Mouse (Mus musculus) urinary bladder, postnatal 4 days (tissue): ENCODE measurements at regions not wholly inside any gene's neighbourhood (a gene's known extent, or its start where the extent isn't known, plus 50 kb on each side); places are given as distances from the start of the nearest gene placed in this dataset.
A peak's percentile ranks its signal among the peaks of the same experiment; 100 is the strongest.
"Not testable (repeated sequence)": the region's sequence is repeated elsewhere in the genome, so short reads cannot be mapped to it uniquely, and the experiment has no call there.

Source experiments
- DNase-seq, 2 experiments: peaks; one replicate each; pipeline ENCODE4 v3.0.0; 2021 to 2022; ENCODE audit warnings: low spot score in 2 of 2

DNA sequence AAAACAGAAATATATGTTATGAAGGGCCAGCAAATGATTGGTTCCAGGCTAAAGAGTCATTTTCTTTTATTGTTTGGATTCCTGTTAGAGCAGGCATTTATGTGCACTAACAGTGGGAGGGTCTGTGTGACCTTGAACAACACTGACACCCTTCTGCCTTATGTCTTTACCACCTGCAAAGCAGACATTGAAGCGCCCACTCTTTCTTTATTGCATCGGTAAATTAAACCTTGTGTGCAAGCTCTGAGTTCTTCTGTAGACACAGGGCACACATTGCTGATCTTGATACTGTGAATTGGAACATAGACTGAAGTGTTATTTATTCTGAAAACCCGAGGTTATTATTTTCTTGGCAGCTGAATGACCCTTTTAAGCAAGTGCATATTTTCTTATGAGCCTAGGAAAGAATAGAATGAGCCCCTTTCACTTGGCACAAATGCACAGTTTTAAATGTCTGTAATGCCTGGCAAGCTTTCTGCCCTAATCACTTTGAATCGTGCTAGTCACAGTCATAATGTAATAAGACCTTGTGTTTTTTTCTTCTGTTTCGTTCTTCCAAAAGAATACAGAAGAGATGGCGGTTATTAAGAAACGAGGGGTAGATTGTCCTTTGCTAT lies 125.1 kb upstream of the Cobl start:
- no peak for DNase-seq

GRCm38 (mm10) chr11:12584851-12585680 lies 120.3 kb upstream of the Cobl start:
- not testable (repeated sequence) for DNase-seq

GRCm38 (mm10) chr11:12578999-12579576 lies 114.3 kb upstream of the Cobl start:
- DNase-seq = peak in 1 of 2 experiments; percentile 65

- no peak for DNase-seq
Measured at GRCm38 (mm10) chr11:12559663-12560062, 94.9 kb upstream of the Cobl start.

DNA sequence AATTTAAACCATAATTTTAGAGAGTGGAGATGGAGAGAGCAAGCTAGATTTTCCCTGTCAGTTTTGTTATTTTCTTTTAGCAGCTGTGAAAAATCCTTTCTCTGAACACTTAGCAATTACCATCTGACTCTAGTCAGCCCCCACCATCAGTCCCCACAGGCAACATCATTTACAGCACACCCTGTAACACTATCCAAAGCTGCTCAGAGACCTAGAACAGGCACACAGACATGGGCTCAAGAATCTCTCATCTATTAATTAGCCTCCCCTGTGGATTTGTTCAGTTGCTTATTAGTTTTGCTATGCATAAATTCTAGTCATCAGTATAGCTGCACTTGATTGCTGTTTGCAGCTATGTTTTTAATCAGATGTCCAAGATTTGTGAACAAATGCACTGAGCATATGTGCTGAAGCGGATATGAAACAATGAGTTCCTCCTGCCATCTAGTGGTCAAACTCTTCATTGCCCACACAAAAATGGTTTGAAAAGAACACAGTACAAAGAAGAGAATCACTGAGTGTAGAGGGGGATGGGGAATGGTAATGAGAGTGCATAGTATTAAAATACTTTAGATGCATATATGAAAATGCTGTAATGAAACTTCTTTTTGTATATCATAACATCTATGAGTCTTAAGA lies 94.4 kb upstream of the Cobl start:
- DNase-seq = no peak

GRCm38 (mm10) chr11:12558176-12558575 lies 93.4 kb upstream of the Cobl start:
- DNase-seq = no peak

GRCm38 (mm10) chr11:12545771-12546170 lies 81.0 kb upstream of the Cobl start:
- DNase-seq = no peak

- no peak for DNase-seq
Measured at GRCm38 (mm10) chr11:12543042-12543441, 78.3 kb upstream of the Cobl start.

DNA sequence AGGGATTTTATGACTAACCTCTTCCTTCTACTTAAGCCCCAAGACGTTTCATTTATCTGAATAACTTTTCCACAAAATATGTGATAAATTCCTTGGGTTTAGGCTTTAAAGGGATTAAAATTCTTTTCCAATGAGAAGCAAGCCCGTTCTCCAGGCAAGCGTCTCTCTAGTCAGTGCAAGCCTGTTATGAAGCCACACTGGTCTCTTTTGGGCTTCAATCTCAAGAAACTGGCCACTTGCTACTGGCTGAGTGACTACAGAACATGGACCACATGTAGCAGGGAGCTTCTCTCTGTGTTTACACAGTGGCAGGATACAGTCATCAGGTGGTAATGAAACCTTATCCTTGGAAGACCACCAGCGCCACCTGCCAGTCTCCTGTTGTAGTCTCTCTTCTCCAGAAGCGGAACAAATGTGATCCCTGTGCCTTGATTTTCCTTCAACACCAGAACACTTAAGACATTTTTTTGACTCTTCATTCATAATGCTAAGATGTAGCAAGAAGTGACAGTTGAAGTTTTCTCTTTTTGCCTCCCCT lies 75.6 kb upstream of the Cobl start:
- DNase-seq = no peak

DNA sequence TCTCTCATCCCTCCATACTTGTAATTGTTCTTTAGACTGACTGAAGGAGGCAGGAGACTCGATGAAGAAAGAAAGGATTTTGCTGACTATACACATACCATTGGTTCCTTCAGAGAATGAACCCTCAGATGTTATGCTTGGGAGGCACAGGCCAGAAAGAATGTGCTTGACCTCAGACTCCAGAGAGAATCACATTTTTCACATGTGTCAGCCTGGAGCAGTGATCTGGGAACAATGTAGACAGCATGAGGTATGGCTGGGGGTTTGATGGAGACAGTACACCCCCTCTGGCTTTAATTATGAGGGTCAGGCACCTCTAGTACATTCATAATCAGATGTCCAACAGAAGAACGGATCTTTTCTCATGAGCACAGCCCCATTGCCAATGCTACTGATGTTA lies 70.3 kb upstream of the Cobl start:
- DNase-seq = no peak

GRCm38 (mm10) chr11:12532288-12532687 lies 67.5 kb upstream of the Cobl start:
- DNase-seq = peak in 1 of 2 experiments; percentile 36

DNA sequence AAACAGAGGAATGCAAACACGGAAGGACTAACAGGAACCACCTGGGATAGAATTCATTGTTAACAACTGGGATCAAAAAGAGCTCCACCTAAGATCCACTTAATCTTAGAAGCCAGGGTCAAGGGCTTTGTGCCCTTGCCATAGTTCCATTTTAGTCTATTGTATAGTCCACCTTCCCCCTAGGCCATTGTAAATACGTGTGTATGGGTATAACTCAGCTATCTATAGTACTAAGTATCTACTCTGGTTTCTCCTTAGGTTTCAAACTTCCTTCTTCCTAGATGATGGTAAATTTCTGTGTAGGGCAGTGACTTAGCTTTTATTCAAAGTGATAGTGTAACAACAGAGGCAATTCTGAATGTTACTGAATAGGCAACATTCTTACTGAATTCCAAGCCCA lies 57.3 kb upstream of the Cobl start:
- not testable (repeated sequence) for DNase-seq

- DNase-seq = no peak
Measured at GRCm38 (mm10) chr11:12521286-12521685, 56.5 kb upstream of the Cobl start.

DNA sequence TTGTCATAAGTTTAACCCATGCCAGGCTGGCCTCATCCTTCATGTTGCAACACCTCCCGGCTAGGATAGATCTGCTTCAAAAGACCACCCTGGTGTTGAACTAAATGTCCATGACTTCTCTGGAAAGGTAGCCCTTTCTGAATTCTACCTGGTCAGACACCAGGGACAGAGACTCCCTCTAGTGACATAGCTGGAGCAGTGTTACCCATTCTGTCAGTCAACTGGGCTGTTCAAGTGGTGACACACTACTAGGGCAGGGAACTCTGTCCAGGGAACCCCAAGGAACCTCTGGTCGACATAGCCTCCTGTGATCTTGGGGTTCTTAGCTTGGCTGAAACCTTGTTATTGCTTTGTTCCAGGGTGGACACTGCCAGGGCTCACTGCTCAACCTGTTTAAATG lies 51.6 kb upstream of the Cobl start:
- no peak for DNase-seq
